Mouse (Mus musculus) heart, adult 18-20 months (tissue): ENCODE data around the gene Nr1h4. TPM values are rescaled to one million over a fixed set of nuclear protein-coding genes. Genes with fewer than 3 reads are reported as not detected.

ENCODE experiments used
- DNase-seq, 2 experiments: peaks; one replicate each; pipeline ENCODE4 v3.0.0; 2021 to 2022; ENCODE audit warnings: mixed read lengths in 1 of 2
- total RNA-seq, 2 experiments: library from RNA; stranded (reverse); gene quantifications; 2 replicates each; pipeline ENCODE4 v1.2.3; 2021

Gene Nr1h4
- total RNA-seq, 2 experiments from 2014 or later, result 0.28 to 0.37 TPM

DNA sequence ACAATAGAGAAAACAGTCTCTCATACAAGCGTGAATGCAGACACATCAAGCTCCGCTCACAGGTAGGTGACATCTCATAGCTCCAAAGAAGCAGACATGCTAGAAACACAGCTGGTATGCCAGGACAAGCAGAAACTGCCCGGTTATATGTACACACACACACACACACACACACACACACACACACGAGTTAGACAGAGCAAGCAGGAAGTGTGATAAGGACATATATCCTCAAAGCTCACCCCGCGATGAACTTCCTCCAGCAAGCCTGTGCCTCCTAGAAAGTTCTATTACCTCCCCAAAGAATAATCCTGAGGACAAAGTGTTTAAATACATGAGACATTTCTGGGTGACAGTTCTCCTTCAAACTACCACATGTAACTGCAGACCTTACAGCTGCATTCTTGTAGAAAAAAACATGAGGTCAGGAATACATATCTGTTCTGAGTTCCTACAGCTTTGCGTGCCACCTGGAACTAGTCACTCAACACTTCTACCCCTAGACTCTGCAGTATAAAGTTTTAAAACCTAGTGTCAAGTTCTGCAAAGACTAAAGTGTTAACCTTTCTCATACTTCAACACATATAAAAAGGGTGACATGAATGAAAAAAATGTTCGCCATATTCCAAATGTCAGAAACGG, 11.5 kb downstream of the Nr1h4 start:
- no peak for DNase-seq

DNA sequence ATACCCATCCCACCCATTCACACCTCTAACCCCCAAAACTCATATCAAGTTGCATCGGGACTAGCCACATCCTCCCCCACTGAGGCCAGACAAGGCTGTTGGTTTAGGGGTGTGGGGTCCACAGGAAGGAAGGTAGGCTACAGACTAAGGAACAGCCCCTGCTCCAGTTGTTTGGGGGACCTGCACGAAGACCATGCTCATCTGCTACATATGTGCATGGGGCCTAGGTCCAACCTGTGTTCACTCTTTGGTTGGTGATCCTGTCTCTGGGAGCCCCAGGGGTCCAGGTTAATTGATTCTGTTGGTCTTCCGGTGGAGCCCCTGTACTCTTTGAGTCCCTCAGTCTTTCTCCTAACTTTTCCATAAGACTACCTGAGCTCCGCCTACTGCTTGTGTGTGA, 13.0 kb downstream of the Nr1h4 start:
- DNase-seq, result no peak

DNA sequence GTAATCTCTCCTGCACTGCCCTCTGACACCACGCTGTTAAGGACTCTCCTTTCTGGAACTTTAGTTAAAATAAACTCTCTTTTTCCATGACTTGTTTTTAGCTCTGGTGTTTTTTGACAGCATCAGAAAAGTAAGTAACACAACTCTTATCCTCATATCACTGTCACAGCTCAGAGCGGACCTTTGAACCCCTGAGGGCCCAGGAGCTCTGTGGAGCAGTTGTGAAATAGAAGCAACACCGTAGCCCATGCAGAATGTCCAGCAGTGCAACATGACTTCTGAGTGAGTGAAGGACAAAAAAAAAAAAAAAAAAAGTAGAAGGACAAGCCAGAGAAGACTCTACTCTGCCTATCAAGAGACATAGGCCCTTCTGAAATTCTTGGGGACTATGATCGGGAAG, 14.2 kb downstream of the Nr1h4 start:
- no peak for DNase-seq

DNA sequence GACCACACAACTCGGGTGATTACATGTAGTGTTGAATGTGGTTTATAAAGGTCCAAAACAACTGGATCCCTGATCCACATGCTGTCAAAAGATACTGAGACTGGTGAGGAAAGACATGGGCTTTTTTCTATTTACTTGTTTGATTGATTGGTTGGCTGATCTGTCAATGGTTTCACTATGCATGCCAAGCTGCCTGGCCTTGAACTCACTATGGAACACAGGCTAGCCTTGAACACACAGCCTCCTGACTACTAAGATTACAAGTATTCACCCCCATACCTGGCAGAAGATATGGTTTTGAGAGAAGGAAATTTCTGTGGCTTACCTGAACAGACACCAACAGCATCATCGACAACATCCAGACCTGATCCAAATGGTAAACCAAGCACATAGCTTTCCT, 15.0 kb downstream of the Nr1h4 start:
- DNase-seq, result no peak

DNA sequence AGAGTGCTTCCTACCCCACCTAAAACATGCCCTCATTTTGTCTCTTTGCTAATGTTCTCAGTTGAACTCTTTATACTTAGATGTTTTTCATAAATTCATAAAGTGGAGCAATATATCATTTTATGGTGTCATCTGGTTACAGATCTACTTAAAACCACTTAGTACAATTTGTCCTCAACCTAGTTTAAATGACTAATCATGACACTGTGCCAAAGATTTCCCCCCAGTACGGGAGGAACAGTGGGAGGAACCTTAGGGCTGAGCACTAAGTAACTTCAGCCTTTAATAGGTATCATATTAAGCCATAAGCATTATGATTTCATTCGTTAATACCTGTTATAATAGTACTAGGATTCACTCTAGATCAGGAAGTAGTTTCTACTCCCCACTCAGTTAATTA, 17.6 kb downstream of the Nr1h4 start:
- no peak for DNase-seq

DNA sequence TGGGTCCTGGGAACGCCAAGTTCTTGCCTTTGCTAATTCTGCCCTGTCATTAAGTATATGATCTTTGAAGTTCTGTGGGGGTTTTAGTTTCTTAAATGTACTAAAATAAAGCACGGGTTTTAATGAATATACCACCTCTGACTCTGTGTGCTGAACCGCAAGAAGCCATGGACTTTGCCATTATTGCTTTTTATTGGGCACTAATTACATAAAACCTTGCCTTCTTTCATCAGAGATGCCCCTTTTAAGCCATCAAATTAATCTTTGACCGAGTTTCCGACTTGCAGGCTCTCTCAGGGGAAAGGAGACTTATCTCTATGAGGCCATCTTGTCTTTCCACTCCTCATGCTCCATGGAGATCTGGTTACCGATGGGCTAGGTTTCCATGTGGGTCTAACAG, 20.8 kb downstream of the Nr1h4 start:
- no peak for DNase-seq

DNA sequence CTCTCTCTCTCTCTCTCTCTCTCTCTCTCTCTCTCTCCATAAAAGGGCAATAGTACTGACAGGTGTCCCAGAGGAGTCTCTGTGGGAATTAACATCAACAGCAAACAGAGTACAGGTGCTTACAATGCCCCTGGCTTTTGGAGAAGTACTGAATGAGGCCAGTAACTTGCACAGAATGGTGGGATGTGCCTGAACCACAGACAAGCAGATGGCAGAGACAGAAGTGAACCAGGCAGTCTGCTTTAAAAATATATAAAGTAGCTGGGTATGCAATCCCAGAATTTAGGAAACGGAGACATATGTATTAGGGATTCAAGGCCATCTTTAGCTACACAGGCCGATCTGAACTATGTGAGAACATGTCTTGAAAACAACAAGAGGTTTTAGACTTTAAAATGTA, 22.8 kb downstream of the Nr1h4 start:
- DNase-seq, result no peak

DNA sequence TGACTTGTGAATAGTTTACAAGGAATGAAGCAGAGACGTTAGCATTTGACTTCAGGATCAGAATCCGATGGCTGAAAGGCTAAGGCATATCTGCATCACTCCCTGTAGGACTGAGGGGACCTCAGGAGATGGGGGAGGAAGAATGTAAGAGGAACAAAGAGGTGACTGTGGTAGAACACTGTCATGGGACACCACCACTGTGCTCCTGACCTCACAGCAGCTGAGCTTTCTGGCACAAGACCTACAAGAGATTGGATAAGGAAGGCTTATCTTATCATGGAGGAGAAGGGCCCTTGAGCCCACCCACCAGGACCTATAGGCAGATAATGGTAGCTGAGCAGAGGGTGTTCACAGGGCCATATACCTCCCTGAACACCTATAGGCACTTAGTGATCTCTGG, 24.8 kb downstream of the Nr1h4 start:
- no peak for DNase-seq

DNA sequence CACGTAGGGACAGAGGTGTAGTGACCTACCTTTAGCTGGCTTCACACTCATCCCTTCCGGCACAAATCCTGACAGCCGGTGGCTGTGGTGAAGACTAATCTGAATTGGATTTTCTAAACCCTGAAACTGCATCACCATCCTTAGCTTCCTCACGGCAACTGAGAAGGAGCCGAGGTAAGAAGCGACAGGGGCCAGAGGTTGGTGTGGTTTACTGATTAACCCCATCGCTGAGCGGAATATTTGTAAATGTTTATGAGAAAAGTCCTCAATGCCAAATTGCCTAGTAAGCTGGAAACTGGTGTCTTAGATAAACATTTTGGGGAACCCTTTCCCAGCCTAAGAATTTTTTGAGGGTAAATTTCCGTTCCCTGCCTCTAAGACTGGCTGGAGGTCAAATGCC, 26.9 kb downstream of the Nr1h4 start:
- no peak for DNase-seq

DNA sequence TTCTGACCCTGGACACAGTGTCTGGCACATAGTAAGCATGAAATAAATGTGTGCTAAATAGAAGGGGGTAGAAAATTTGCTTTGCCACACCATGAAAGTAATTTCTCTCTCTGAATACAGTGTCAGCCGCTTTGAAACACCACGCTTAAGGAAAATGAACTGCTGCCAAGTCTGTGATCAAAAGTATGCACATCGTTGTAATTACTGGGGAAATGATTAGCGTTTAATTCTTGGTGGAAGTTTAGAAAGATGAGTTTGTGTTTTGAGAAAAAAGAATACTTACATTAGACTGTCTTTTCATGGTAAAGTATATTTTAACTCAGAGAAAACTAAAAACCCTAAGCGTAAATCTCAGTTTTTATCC, 27.8 kb downstream of the Nr1h4 start:
- no peak for DNase-seq

DNA sequence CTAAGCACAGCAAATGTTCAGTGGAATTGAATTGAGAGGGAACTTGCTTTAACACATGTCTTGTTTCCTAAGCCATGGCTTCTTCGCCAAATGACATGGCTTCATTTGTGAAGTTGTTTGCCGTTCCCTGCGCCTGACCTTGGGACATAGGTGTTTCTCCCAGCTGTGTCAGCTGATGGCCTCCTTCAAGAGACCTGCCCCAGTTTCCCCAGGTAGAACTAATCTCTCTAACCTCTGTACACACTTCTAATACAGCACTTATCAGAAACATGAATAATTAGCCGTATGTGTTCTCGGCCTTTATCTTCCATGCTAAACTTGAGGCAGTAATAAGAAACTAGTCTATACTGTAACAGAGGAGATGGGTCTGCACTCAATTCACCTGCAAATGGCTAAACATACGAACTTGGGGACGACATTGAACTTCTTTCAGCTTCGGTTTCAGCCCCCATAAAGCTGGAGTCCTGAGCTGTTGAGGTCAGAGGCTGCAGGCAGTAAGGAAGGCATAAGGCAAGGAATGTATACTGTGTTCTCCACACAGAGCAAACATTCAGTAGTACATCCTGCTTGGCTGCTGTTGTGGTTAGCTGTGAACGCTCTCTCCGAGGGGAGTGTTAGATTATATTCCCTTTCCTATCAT, 28.3 kb downstream of the Nr1h4 start:
- DNase-seq, result no peak

DNA sequence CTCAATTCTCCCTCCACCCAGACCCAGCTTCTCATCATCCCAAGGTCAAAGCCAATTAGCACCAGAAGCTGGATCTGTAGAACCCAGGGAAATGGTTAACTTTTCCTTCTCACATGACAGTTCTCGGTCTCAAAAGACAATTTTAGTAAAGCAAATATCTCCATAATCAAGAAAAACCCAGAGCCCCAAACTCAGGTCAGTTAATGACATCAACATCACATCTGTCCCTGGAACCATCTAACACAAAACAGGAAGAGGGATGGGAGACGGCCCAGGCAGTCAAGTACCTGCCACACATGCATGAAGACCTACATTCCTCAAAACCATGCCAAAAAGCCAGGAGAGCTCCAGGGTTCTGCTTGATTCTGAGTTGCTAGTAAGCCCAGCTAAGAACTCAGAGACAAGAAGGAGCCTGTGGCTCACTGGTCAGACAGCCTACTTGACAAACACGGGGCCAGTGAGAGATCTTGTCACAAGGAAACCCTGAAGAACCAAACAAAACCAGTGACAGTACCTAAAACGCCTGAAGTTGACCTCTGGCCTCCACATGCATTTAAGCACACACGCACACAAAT, 30.3 kb downstream of the Nr1h4 start:
- DNase-seq, result no peak

DNA sequence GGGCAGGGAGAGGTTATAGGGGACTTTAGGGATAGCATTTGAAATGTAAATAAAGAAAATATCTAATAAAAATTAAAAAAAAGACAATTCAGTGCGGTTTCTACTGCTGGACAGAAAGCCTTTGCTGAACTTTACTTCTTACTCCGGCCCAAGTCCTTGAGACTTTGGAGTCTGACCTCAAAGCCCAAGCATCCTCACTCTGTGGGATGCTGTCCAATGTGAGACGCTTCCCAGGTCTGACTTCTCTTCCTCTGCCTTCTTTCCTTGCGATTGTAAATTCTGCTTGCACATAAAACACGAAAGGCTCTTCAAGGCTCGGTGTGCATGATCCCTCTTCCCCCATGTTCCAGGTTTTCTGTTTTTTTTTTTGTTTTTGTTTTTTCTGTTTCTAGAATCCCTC, 31.5 kb downstream of the Nr1h4 start:
- DNase-seq, result no peak

DNA sequence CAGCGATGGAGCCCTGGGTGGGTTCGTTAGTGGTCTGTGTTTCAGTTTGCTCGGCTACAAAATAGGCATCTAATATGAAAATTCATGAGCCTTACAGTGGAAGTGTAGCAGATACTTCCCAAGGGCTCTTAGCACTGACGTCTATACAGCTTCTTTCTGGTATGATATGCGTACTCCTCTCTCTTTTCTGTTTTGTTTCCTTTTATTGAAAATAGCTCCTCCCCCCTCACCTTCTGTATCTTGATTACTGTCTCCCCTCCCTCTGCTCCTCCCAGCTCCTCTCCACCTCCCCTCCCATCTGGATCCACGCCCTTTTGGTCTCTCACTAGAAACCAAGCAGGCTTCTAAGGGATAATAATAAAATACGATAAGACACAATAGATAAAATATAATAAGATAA, 37.8 kb downstream of the Nr1h4 start:
- no peak for DNase-seq

DNA sequence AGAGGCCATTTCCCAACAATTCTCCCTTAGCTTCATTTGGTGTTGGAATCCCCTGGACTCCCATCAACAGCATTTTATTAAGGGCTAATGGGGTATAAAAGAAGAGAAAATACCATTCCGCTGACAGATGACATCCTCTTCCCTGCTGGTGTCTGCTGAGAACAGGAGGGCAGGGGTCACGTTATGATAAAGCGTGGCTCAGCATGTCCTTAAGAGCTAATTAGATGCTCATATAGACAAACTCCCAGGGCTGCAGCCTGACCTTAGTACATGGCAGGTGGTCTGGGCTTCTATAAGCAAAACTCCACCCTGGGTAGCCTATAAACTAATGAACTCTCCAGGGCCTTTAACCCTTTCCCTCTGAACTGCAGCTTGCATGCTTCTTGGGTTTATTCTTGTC, 42.1 kb downstream of the Nr1h4 start:
- DNase-seq, result no peak

DNA sequence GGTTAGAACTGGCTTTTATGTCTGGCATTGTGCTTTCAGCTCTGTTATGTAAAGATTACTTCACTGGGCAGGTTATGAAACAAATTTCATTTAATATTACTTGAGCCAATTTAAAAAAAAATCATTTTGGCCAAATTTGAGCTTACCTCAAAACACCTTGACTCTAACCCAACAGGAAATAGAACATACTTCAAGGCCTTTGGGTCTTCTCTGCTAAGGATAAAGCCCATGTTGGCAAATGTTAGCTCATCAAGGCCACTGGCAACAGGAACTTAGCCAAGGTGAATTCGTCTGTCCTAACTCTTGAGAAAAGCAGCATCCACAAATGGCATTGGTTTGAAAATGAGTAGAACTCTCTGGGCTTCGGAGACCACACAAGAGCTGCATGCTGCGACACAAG, 43.1 kb downstream of the Nr1h4 start:
- no peak for DNase-seq

DNA sequence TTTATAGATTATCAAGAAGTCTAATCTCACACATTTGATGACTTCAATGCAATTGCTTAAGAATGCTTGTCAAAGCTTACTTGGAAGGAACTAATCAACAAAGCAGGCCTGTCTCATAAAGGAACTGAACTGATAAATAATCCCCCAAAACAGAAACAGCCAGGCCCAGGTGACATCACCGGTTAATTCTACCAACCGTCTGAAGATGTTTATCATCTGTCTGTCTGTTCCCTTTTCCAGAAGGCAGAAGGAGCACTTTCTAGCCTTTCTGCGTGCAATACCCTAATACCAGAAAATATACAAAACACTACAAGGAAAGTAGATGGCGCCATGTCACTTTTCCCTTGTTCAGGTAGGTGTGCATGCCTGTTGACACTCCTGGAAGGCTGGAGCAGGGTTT, 43.9 kb downstream of the Nr1h4 start:
- no peak for DNase-seq

DNA sequence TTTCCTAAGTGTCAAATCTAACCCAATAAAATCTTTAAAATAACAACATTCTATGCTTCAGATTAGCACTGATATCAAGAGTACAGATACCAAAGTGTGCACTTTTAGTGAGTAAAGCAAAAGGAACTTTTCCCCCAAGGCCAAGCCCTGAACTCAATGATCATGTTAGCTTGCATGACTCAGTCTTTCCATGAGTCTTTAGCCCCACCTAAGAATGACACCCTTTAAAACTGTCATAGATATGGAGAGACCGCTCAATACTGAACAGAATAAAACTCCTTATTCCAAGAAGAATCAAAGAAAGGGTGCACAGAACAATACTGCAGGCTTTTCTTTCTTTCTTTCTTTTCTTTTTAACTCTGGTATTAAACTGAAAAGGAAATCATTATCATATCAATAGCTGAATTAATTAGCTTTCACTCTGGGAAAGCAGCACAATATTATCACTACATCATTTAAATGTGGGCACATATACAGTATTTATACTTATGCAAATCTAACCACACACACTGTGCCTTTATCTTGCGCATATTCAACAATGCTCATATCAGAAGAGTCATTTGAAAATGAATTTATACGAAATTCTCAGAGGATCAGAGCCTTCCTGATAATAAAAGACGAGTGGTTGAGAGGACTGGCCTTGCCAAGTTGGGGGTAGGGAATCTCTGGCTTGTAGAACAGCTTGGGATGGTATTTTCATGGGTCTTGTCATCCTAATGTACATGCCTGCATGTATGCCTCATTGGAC, 46.2 kb downstream of the Nr1h4 start:
- DNase-seq, result no peak

DNA sequence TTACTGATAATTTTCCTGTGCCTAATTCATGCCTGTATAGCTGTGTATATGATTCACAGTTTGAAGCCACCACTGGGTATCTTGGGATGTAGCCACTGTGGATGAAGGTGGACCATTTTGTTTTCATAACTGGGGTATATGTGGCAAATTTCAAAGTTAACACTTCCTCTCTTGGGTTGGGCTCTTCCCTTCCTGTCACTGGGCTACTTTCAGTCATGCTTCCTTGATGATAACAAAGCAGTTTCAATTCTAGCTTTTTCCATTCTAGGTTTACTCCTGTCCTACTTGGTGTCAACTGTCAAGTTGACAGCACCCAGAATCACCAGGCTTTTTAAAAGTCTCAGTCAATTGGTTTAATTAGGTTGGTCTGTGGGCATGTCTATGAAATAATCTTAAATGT, 48.5 kb downstream of the Nr1h4 start:
- no peak for DNase-seq

DNA sequence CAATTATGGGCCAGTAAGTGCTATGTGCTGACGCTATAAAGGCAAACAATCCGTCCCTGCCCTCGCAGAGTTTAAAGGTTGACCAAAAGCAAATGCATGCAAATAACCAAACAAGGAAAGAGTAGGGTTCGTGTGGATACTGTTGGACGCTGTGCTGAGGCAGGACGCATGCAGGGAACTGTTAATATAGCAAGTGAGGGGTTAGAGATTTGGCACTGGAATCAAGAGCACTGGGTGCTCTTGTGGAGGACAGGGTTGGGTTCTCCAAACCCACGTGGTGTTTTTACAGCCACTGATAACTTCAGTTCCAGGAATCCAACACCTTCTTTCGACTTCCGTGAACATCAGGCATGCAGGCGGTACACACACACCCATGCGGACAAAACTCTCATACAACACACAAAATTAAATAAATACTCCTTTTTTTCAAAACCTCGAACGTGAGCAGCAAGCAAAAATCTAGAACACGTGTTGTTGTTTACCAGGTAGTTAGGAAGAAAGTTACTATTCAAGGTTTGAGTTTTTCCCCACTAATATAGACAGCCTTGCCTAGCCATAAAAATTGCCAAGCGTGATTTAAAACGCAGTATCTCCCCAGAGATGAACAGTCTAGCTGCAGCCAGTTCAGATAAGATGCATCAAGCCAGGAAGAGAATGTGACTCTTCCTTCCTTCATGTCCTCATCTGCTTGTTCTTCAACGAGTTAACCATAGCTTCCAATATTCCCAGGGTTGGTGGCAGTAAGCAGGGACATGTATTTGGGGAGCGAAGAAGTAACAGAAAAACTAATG, 49.4 kb downstream of the Nr1h4 start:
- DNase-seq, result no peak

DNA sequence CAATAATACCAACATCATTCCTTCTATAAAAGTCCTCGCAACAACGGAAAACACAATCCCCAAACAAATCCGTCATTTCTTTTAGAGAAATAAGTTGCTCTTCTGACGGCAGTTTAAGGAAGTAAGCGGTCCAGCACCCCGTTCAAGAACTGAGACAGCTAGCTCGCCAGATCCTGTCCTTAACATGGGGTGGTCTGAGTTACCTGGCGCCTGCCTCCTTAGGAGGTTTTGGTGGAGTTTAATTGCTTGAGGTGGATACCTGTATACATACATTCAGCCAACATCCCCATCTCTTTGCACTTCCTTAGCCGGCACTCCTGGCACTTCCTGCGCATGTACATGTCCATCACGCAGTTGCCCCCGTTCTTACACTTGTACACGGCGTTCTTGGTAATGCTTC, 50.3 kb downstream of the Nr1h4 start:
- no peak for DNase-seq

DNA sequence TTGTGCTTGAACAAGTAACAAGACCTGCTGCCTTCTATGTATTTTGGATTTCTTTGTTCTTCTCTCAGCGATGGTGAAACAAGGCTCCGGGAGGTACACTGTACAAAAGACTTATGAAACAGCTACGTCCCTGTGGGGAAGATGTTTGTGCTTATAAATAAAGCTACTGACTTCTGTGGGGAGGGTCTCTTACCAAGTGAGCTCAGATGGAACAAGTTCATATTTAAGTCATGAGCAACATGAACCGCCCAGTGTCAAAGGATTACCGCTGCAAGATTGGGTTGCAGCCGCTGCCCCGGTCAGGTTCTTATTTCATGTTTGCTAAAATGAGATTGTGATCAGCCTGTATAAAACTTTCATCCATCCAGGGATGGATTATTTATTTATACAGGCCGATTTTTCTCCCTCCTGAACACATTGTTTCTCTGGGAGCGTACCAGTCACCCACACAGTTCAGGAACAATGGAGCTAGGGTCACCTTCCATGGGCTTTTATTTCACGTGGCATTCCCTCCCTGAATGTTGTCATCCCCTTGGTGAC, 51.2 kb downstream of the Nr1h4 start:
- no peak for DNase-seq
